10 mouse cellular contexts compared by ENCODE assay signal in genomic region chr5:115275998-115276397, GRCm38 (mm10). TPM values are rescaled to one million over a fixed set of nuclear protein-coding genes. Genes with fewer than 3 reads are reported as not detected.
A peak's percentile ranks its signal among the peaks of the same experiment; 100 is the strongest.
DNase-seq lines count a peak whose midpoint lies in the region; ATAC-seq and TF ChIP-seq lines count a peak whose summit lies in the region.
"Had no signal": no experiment of that assay in that cellular context is flagged by ENCODE, and none has a peak within 500 bp of the region (broad histone marks: within the 10 kb centered on the region; RNA-seq: fewer than 3 reads in every experiment).

No protein-coding gene starts in this region.

- H3K27ac ChIP-seq in forebrain, postnatal 0 days (ENCODE audit: low read depth, low read length), result no peak overlapping the region
- H3K27ac ChIP-seq in forebrain, embryonic 15.5 days (replicated peaks), result no peak overlapping the region
- H3K27ac ChIP-seq: hindbrain, embryonic 15.5 days; neural tube, embryonic 12.5 days had no signal

- WGBS in forebrain, postnatal 0 days, result 36% methylated on average over 14 of the region's 14 CpGs
- 29% methylated on average over 14 of the region's 14 CpGs for WGBS in forebrain, embryonic 15.5 days

- no peaks in the 10 kb centered on the region for H3K27me3 ChIP-seq in forebrain, postnatal 0 days (ENCODE audit: insufficient read depth, low read length)
- no peaks in the 10 kb centered on the region for H3K27me3 ChIP-seq in forebrain, embryonic 15.5 days
- H3K27me3 ChIP-seq: hindbrain, embryonic 15.5 days; neural tube, embryonic 12.5 days had no signal

- no peak overlapping the region for H3K4me2 ChIP-seq in forebrain, postnatal 0 days (ENCODE audit: low read depth)
- no peak overlapping the region for H3K4me2 ChIP-seq in forebrain, embryonic 15.5 days (replicated peaks)
- H3K4me2 ChIP-seq: hindbrain, embryonic 15.5 days; neural tube, embryonic 12.5 days had no signal

- H3K9me3 ChIP-seq in forebrain, postnatal 0 days (ENCODE audit: low read length), result no peaks in the 10 kb centered on the region
- no peaks in the 10 kb centered on the region for H3K9me3 ChIP-seq in forebrain, embryonic 15.5 days
- H3K9me3 ChIP-seq: hindbrain, embryonic 15.5 days; neural tube, embryonic 12.5 days had no signal

- peak; percentile 43; the same call in 1 of the 2 replicates for TF ChIP-seq CTCF in forebrain, postnatal 0 days (IDR thresholded peaks at IDR 0.05; ENCODE audit: low read depth)

- H3K36me3 ChIP-seq in forebrain, postnatal 0 days (ENCODE audit: insufficient read depth), result no peaks in the 10 kb centered on the region
- H3K36me3 ChIP-seq in forebrain, embryonic 15.5 days, result no peaks in the 10 kb centered on the region
- H3K36me3 ChIP-seq: hindbrain, embryonic 15.5 days; neural tube, embryonic 12.5 days had no signal

- peaks cover 12% of the 10 kb centered on the region for H3K4me1 ChIP-seq in forebrain, postnatal 0 days (ENCODE audit: insufficient read depth)
- H3K4me1 ChIP-seq in forebrain, embryonic 15.5 days, result peaks cover 26% of the 10 kb centered on the region

- intact Hi-C loops in heart, postnatal 25 days (cut with DNase I), result no loop called here

- H3K4me3 ChIP-seq in forebrain, postnatal 0 days (ENCODE audit: low read depth, low read length), result no peak overlapping the region
- H3K4me3 ChIP-seq in forebrain, embryonic 15.5 days, result no peak overlapping the region
- H3K4me3 ChIP-seq: hindbrain, embryonic 15.5 days; neural tube, embryonic 12.5 days had no signal

- no peak for DNase-seq in forebrain, postnatal 0 days
- peak; percentile 74 for DNase-seq in 416B (ENCODE audit: low read depth)
- DNase-seq in ZHBTc4 (ENCODE audit: low read depth, low spot score), result peak; percentile 96
- no peak for DNase-seq in right cerebral cortex, adult 2 months (ENCODE audit: low spot score in 2 of 2)
- DNase-seq in heart, postnatal 25 days (ENCODE audit: low spot score), result no peak
- no peak for DNase-seq in heart, adult 18-20 months

- no peak overlapping the region for H3K9ac ChIP-seq in forebrain, postnatal 0 days
- no peak overlapping the region for H3K9ac ChIP-seq in forebrain, embryonic 15.5 days (replicated peaks)
- H3K9ac ChIP-seq: hindbrain, embryonic 15.5 days; neural tube, embryonic 12.5 days had no signal

- no peak for ATAC-seq in forebrain, postnatal 0 days
- ATAC-seq in forebrain, embryonic 15.5 days (replicated peaks), result no peak
- 0 out of 2 replicates have a peak, but pooled peaks have one; percentile 30 for ATAC-seq in megakaryocyte progenitor cell, adult 5-6 weeks (replicated peaks; ENCODE audit: poor library complexity)

RNA-seq across cellular contexts. Expression of gene Rnf10, which starts 3.3 kb away (rescaled TPM):
- total RNA-seq in forebrain, postnatal 0 days (2014; rRNA removed), result 91.4 and 106 TPM in 2 replicates
- polyA plus RNA-seq in forebrain, postnatal 0 days (2015; fragmentation: Nextera tagmentation; extraction: Ambion mirVana), result 150 and 169 TPM in 2 replicates
- polyA plus RNA-seq in forebrain, embryonic 15.5 days (2015; fragmentation: Nextera tagmentation; extraction: Ambion mirVana), result 185 and 191 TPM in 2 replicates
- total RNA-seq in megakaryocyte progenitor cell, adult 5-6 weeks (2015), result 45.3 and 56.3 TPM in 2 replicates
- 45.1 and 58.7 TPM in 2 replicates for total RNA-seq in megakaryocyte progenitor cell, adult 5-6 weeks (2017)
- total RNA-seq in heart, postnatal 25 days (2021), result 100 to 1,000 TPM; 389 to 406 TPM
- 100 to 1,000 TPM; 373 to 434 TPM for total RNA-seq in heart, adult 18-20 months (2021)

RNA-seq across cellular contexts. Expression of gene Coq5, which starts 3.5 kb away (rescaled TPM):
- total RNA-seq in forebrain, postnatal 0 days (2014; rRNA removed), result 35.9 and 41.7 TPM in 2 replicates
- 40.7 and 45.2 TPM in 2 replicates for polyA plus RNA-seq in forebrain, postnatal 0 days (2015; fragmentation: Nextera tagmentation; extraction: Ambion mirVana)
- polyA plus RNA-seq in forebrain, embryonic 15.5 days (2015; fragmentation: Nextera tagmentation; extraction: Ambion mirVana), result 59.4 and 61.3 TPM in 2 replicates
- 17.0 and 20.4 TPM in 2 replicates for total RNA-seq in megakaryocyte progenitor cell, adult 5-6 weeks (2015)
- 39.8 and 46.3 TPM in 2 replicates for total RNA-seq in megakaryocyte progenitor cell, adult 5-6 weeks (2017)
- 100 to 1,000 TPM; 159 to 164 TPM for total RNA-seq in heart, postnatal 25 days (2021)
- 100 to 1,000 TPM; 150 to 174 TPM for total RNA-seq in heart, adult 18-20 months (2021)

RNA-seq across cellular contexts. Expression of gene Dynll1, which starts 24.8 kb away (rescaled TPM):
- total RNA-seq in forebrain, postnatal 0 days (2014; rRNA removed), result 259 and 351 TPM in 2 replicates
- 1,192 and 1,422 TPM in 2 replicates for polyA plus RNA-seq in forebrain, postnatal 0 days (2015; fragmentation: Nextera tagmentation; extraction: Ambion mirVana)
- polyA plus RNA-seq in forebrain, embryonic 15.5 days (2015; fragmentation: Nextera tagmentation; extraction: Ambion mirVana), result 1,446 and 1,524 TPM in 2 replicates
- 690 and 788 TPM in 2 replicates for total RNA-seq in megakaryocyte progenitor cell, adult 5-6 weeks (2015)
- 334 and 365 TPM in 2 replicates for total RNA-seq in megakaryocyte progenitor cell, adult 5-6 weeks (2017)
- total RNA-seq in heart, postnatal 25 days (2021), result 100 to 1,000 TPM in 1 of 2 experiments, 10 to 100 TPM in 1; 90.1 to 120 TPM
- 10 to 100 TPM; 95.3 to 98.8 TPM for total RNA-seq in heart, adult 18-20 months (2021)

RNA-seq across cellular contexts. Expression of gene Pop5, which starts 40.4 kb away (rescaled TPM):
- 32.8 and 40.8 TPM in 2 replicates for total RNA-seq in forebrain, postnatal 0 days (2014; rRNA removed)
- 85.9 and 96.6 TPM in 2 replicates for polyA plus RNA-seq in forebrain, postnatal 0 days (2015; fragmentation: Nextera tagmentation; extraction: Ambion mirVana)
- 96.9 and 98.6 TPM in 2 replicates for polyA plus RNA-seq in forebrain, embryonic 15.5 days (2015; fragmentation: Nextera tagmentation; extraction: Ambion mirVana)
- 67.7 and 81.9 TPM in 2 replicates for total RNA-seq in megakaryocyte progenitor cell, adult 5-6 weeks (2015)
- total RNA-seq in megakaryocyte progenitor cell, adult 5-6 weeks (2017), result 76.4 and 82.8 TPM in 2 replicates
- total RNA-seq in heart, postnatal 25 days (2021), result 10 to 100 TPM; 31.6 to 37.8 TPM
- total RNA-seq in heart, adult 18-20 months (2021), result 10 to 100 TPM; 35.6 to 37.4 TPM

RNA-seq across cellular contexts. Expression of gene Srsf9, which starts 51.0 kb away (rescaled TPM):
- total RNA-seq in forebrain, postnatal 0 days (2014; rRNA removed), result 43.7 and 49.9 TPM in 2 replicates
- polyA plus RNA-seq in forebrain, postnatal 0 days (2015; fragmentation: Nextera tagmentation; extraction: Ambion mirVana), result 112 and 117 TPM in 2 replicates
- polyA plus RNA-seq in forebrain, embryonic 15.5 days (2015; fragmentation: Nextera tagmentation; extraction: Ambion mirVana), result 200 and 204 TPM in 2 replicates
- 76.3 and 79.7 TPM in 2 replicates for total RNA-seq in megakaryocyte progenitor cell, adult 5-6 weeks (2015)
- total RNA-seq in megakaryocyte progenitor cell, adult 5-6 weeks (2017), result 96.3 and 102 TPM in 2 replicates
- total RNA-seq in heart, postnatal 25 days (2021), result 10 to 100 TPM; 18.5 to 20.6 TPM
- total RNA-seq in heart, adult 18-20 months (2021), result 10 to 100 TPM; 18.2 to 19.2 TPM

Comparison
In these comparisons a context has a peak if more than half of its experiments do, and no peak if none do; other contexts are left out.
1. DNase-seq: peak in 416B (single experiment) and ZHBTc4 (single experiment); none in forebrain, postnatal 0 days (single experiment), right cerebral cortex, adult 2 months (0 of 2), heart, postnatal 25 days (single experiment) and heart, adult 18-20 months (0 of 2).